Mouse (Mus musculus): ENCODE results near the gene Setdb1. TPM values are rescaled to one million over a fixed set of nuclear protein-coding genes. Genes with fewer than 3 reads are reported as not detected.
"Not testable (repeated sequence)": the region's sequence is repeated elsewhere in the genome, so short reads cannot be mapped to it uniquely, and the experiment has no call there.

The Setdb1 gene
- 43.0 and 44.6 TPM in 2 replicates for polyA plus RNA-seq (2015; fragmentation: Nextera tagmentation; extraction: Ambion mirVana)

DNA sequence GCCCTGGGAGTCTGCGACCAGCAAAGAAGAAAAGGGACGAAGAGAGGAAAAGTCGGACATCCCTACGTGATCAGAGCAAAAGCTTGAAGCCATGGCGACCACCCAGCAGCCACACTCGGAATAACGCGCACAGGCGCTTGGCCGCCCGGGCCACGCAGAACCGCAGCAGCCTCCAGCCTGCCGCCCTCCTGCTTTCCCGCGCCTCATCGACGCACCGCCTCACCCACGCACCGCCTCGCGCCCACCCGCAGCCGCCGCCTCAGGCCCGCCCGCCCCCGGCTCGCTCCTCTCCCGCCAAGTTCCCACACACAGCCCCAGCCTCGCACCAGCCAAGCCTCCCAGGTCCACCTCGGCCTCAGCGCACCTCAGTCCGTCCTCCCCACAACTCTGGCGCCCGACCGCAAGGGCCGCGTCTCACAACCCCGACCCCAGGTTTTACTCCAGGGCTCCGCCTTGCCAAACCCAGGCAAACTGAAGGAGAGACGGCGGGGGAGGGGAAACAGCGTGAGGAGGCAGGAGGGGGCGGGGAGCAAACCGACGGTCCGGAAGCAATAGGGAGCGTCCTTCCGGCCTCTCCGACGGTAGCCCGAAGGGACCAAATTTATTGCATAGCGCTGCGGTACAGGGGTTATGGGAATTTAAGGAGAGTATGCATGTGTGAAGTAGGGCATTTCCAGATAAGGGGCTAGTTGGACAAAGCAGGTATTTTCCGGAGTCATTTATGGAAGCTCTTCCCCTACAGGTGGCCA lies at the start of gene Setdb1:
Gene Setdb1, minus strand, starts transcription at position 502 of the 749 bp plus-strand sequence.
- peaks cover 21% of the 10 kb centered on the region for H3K36me3 ChIP-seq
- under 1% methylated on average over 29 of the region's 57 CpGs for WGBS
- peak within 1 kb of the TSS; percentile 73 for H3K9ac ChIP-seq
- H3K27ac ChIP-seq (replicated peaks), result 0 out of 2 replicates have a peak within 1 kb of the TSS, but pooled peaks have one; percentile 54
- not testable (repeated sequence) for H3K9me3 ChIP-seq; H3K27me3 ChIP-seq; H3K4me1 ChIP-seq (replicated peaks)
- peak; percentile 98 for ATAC-seq (ENCODE audit: low read depth)
- peak within 1 kb of the TSS; percentile 50 for H3K4me2 ChIP-seq
- peak within 1 kb of the TSS; percentile 49 for H3K4me3 ChIP-seq

DNA sequence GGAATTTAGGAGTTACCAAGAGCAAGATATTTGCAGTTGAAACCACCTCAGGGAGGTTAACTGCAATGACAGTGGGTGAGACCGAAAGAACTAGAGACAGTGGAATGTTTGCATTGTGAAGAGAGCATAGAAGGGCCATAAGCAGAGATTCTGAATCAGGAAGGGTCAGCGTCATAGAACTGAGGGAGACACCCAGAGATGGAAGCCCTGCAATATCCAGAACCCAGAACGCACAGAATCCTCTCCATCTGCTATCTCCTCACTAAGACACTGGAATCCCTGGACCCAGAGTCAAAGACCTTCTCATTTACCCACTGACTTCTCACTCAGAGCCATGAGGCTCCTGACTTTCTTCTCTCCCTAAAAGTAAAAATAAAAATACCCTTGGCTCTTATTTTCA lies 45.7 kb upstream of the Setdb1 start, which contains the start of gene 4930558C23Rik:
Gene 4930558C23Rik, minus strand, starts transcription at position 101 of the 400 bp plus-strand sequence.
- Histone ChIP-seq H3K27ac (replicated peaks) (no peak within 1 kb of the TSS), H3K9me3 (no peaks in the 10 kb centered on the region), H3K4me3 (no peak within 1 kb of the TSS), H3K4me2 (no peak within 1 kb of the TSS), H3K27me3 (no peaks in the 10 kb centered on the region), H3K9ac (no peak within 1 kb of the TSS), H3K36me3 (no peaks in the 10 kb centered on the region), H3K4me1 (replicated peaks) (no peaks in the 10 kb centered on the region)
- no peak for ATAC-seq (ENCODE audit: low read depth)
- 91% methylated on average over 3 of the region's 3 CpGs for WGBS

DNA sequence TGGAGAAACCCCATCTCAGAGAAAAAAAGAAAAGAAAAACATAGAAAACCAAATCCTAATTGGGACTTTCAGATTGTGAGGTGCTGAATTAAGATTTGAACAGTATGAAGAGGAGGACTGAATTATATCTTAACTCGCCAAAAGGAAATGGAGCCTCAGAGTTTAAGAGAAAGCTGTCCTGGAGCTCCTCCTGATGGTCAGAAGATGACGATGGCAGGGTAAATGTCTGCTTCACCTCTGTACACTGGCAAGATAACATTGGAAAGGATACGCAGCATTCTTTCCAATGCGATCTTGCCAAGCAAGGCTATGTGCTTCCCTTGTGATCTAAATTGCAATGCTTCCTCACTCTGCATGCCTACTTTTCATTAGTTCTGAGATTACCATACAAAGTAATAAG lies 37.4 kb upstream of the Setdb1 start:
- Histone ChIP-seq H3K4me2 (no peak overlapping the region), H3K36me3 (no peaks in the 10 kb centered on the region), H3K4me3 (no peak overlapping the region), H3K9me3 (peaks cover 8% of the 10 kb centered on the region), H3K27ac (replicated peaks) (no peak overlapping the region), H3K27me3 (no peaks in the 10 kb centered on the region), H3K4me1 (replicated peaks) (no peaks in the 10 kb centered on the region), H3K9ac (no peak overlapping the region)
- WGBS, result 89% methylated on average over 4 of the region's 4 CpGs
- ATAC-seq (ENCODE audit: low read depth), result no peak

DNA sequence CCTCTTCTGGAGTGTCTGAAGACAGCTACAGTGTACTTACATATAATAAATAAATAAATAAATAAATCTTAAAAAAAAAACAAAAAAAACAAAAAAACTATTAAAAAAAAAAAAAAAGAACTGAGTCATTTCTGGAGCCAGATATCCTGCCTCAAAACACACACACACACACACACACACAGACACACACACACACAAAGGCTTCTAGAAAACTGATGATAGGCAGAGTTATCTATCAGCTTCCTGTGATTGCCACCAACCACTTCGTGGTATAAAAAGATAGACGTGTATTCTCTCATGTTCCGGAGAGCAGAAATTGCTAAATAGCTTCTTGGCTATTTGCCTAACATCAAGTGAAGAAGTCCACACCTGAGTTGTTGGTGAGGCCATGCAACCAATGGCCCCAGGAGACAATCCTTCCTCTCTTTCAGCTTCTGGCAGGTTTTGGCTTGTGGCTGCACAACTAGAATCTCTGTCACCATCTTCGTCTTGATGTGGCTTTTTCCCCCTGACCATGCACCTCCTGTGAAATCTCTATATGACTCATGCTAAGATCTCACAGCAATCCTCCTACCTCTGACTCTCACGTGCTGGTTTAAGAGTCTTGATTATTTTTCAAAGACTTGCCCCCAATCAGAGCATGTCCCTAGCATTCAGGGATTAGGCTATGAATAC lies 28.5 kb upstream of the Setdb1 start:
- Histone ChIP-seq H3K4me3 (no peak overlapping the region), H3K4me1 (replicated peaks) (no peaks in the 10 kb centered on the region), H3K4me2 (no peak overlapping the region), H3K27ac (replicated peaks) (no peak overlapping the region), H3K9ac (no peak overlapping the region), H3K27me3 (no peaks in the 10 kb centered on the region), H3K36me3 (no peaks in the 10 kb centered on the region), H3K9me3 (no peaks in the 10 kb centered on the region)
- no peak for ATAC-seq (ENCODE audit: low read depth)
- 86% methylated on average over 5 of the region's 5 CpGs for WGBS

DNA sequence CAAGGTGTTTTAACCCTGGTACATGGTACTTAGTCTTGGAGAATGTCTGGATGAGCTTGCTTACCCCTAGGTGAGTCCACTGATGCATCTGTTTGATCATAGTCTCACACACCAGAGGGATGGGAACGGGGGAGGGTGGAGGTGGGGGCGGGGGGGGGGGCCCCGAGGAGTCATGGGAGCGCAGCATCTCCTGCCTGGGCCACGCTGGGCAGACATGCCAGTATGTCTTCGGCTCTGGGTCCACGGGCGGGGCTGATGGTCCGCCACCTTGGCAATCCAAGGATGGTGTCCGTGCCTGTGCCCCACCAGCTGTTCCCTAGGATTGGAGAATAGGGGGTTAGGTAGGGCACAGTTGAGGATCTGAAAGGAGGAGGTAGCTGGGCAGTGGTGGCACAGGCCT lies 16.2 kb upstream of the Setdb1 start:
- no peaks in the 10 kb centered on the region for H3K27me3 ChIP-seq
- WGBS, result 91% methylated on average over 10 of the region's 10 CpGs
- H3K9me3 ChIP-seq, result peaks cover 8% of the 10 kb centered on the region; the same call in 1 of the 2 replicates
- H3K27ac ChIP-seq (replicated peaks), result no peak overlapping the region
- no peak for ATAC-seq (ENCODE audit: low read depth)
- H3K36me3 ChIP-seq, result no peaks in the 10 kb centered on the region
- no peak overlapping the region for H3K4me2 ChIP-seq
- H3K4me1 ChIP-seq (replicated peaks), result no peaks in the 10 kb centered on the region
- H3K4me3 ChIP-seq, result no peak overlapping the region
- H3K9ac ChIP-seq, result no peak overlapping the region

DNA sequence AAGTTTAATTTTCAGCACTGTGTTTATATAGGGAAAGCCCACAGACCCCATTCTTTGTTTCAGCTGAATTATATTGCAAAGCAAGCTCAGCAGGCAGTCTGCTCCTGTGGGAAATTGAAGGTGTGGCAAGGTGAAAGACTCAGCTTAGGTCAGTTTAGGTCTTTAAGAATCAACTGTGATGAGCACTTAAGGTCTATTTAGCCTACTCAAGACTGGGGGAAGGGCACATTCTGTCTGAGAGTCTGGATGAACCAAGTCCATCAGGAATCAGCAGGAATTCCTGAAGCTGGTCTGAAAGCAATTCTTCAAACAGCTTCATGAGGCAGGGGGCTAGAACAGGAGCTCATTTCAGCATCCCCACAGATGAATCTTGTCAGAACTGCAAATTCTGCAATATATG lies 13.1 kb upstream of the Setdb1 start:
- Histone ChIP-seq H3K4me1 (replicated peaks) (no peaks in the 10 kb centered on the region), H3K9me3 (no peaks in the 10 kb centered on the region), H3K4me2 (no peak overlapping the region), H3K27me3 (no peaks in the 10 kb centered on the region), H3K4me3 (no peak overlapping the region), H3K27ac (replicated peaks) (no peak overlapping the region), H3K9ac (no peak overlapping the region), H3K36me3 (no peaks in the 10 kb centered on the region)
- ATAC-seq (ENCODE audit: low read depth), result no peak

DNA sequence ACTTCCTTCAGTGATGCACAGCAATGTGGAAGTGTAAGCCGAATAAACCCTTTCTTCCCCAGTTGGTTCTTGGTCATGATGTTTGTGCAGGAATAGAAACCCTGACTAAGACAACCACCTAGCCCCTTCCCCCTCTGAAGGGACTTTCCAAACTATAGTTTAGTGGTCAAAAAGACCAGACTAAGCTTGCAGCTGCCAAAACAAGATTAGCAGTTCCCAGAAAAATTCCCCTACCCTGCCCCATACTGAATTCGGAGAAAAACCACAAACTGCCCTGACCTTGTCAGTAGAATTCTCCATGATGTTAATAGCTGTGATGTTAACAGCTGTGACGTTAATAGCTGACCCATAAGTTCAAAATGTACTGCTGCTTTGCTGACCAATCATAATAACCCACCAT lies 3.3 kb upstream of the Setdb1 start:
- H3K4me3 ChIP-seq; H3K4me2 ChIP-seq; H3K9me3 ChIP-seq; H3K27ac ChIP-seq (replicated peaks); H3K36me3 ChIP-seq; H3K9ac ChIP-seq; H3K27me3 ChIP-seq; H3K4me1 ChIP-seq (replicated peaks); ATAC-seq (ENCODE audit: low read depth): not testable (repeated sequence)
- 87% methylated on average over 3 of the region's 3 CpGs for WGBS

DNA sequence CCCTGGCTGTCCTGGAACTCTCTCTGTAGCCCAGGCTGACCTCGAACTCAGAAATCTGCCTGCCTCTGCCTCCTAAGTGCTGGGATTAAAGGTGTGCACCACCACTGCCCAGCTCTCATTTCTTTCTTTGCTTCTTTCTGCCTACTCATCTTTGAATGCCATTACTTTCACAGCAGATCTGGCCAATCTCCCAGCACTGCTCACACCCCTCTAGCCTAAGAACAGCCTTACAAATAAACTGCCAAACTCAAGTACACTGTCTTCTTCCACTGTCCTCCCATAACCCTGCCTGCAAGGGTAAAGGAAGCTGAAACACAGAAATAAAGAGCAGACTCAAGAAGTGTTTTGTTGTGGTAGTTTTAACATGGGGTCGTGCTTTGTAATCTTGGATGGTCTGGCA lies 744 bp upstream of the Setdb1 start:
- Histone ChIP-seq H3K4me1 (replicated peaks) (peaks cover 6% of the 10 kb centered on the region; the same call in 1 of the 2 replicates), H3K4me3 (no peak overlapping the region), H3K9ac (no peak overlapping the region), H3K27ac (replicated peaks) (no peak overlapping the region), H3K9me3 (no peaks in the 10 kb centered on the region), H3K27me3 (no peaks in the 10 kb centered on the region), H3K4me2 (no peak overlapping the region), H3K36me3 (peaks cover 12% of the 10 kb centered on the region)
- ATAC-seq (ENCODE audit: low read depth), result no peak
- WGBS, result 96% methylated on average over 2 of the region's 2 CpGs

DNA sequence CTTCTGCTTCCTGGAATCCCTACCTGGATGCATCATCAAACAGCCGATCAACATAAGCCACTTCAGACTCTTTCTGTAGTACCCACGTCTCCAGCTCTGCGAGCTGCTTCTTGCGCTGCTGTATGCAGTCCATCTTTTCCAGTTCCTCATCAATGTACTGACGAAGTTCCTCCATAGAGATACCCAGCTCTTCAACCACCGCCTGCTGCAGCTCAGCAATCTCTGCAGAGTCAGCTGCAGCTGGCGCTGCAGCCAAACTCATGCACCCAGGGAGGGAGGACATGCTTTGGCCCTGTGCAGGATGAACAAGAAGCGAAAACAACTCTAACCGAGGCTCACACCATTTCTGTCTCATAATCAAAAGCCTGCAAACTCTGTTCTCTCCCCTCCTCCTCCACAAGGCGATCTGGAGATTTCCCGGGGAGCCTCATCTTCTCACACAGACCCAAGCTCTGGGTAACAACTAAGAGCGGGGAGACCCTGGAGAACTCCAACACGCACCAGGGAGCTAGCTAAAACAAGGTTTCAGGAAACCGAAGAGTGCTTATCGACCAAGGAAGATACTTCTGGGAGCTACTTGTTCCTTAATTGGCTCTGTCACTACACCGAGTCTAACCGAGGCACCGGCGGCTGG lies 974 bp downstream of the Setdb1 start:
- Histone ChIP-seq H3K9ac (peak overlapping the region; percentile 50; the same call in 1 of the 2 replicates), H3K4me3 (peak overlapping the region; percentile 49), H3K4me2 (peak overlapping the region; percentile 50), H3K36me3 (peaks cover 28% of the 10 kb centered on the region)
- 30% methylated on average over 13 of the region's 19 CpGs for WGBS
- not testable (repeated sequence) for ATAC-seq (ENCODE audit: low read depth); H3K4me1 ChIP-seq (replicated peaks); H3K27me3 ChIP-seq; H3K27ac ChIP-seq (replicated peaks); H3K9me3 ChIP-seq

DNA sequence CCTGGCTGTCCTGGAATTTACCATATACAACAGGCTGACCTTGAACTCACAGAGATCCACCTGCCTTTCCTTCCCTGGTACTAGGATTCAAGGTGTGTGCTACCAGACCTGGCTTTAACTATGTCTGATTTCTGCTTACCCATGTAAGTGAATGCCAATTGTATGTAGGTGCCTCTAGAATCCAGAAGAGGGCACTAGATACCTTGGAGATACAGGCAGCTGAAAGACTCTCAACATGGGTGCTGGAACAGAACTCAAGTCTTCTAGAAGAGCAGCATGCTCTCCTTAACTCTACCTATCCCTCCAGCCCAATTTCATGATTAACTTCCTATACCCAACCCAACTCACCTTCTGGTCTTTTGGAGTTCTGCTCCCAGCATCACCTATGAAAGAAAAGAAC lies 7.5 kb downstream of the Setdb1 start:
- no peak overlapping the region for H3K4me2 ChIP-seq
- ATAC-seq (ENCODE audit: low read depth), result no peak
- no peak overlapping the region for H3K27ac ChIP-seq (replicated peaks)
- H3K4me1 ChIP-seq (replicated peaks), result no peaks in the 10 kb centered on the region
- H3K9ac ChIP-seq, result no peak overlapping the region
- H3K9me3 ChIP-seq, result 0 out of 2 replicates have a peak, but pooled peaks cover 4% of the 10 kb centered on the region
- H3K36me3 ChIP-seq, result peaks cover 88% of the 10 kb centered on the region
- H3K27me3 ChIP-seq, result no peaks in the 10 kb centered on the region
- H3K4me3 ChIP-seq, result no peak overlapping the region

DNA sequence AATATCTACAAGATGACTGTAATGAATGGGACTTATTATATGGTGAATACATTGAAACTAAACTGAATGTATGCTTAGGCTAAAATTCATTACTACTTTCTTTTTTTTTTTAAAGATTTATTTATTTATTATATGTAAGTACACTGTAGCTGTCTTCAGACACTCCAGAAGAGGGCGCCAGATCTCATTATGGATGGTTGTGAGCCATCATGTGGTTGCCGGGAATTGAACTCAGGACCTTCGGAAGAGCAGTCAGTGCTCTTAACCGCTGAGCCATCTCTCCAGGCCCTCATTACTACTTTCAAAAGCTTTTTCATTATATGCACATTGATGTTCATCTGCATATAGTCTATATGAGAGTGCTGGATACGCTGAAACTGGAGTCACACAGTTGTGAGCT lies 8.7 kb downstream of the Setdb1 start:
- not testable (repeated sequence) for H3K4me1 ChIP-seq (replicated peaks); ATAC-seq (ENCODE audit: low read depth); H3K27me3 ChIP-seq; H3K4me3 ChIP-seq; H3K27ac ChIP-seq (replicated peaks); H3K9me3 ChIP-seq; H3K9ac ChIP-seq; H3K4me2 ChIP-seq
- 92% methylated on average over 5 of the region's 5 CpGs for WGBS
- peaks cover 89% of the 10 kb centered on the region for H3K36me3 ChIP-seq

DNA sequence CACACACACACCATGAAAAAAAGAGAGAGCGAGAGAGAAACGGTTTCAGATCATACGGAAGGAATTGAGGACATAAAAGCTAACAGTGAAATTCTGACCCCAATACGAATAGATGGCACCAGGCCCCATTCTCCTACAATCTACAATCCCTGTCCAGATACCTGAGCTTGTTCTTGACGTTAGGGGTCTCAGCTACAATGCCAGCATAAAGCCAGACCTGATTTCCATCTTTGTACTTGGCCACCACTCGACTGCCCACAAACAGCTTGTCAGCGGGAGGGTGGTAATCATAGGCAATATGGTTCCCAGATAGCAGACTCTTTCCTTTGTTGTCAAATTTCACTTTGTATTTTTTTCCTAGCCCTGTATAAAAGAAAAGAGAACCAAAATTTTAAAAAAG lies 10.5 kb downstream of the Setdb1 start:
- no peak for ATAC-seq (ENCODE audit: low read depth)
- 94% methylated on average over 7 of the region's 7 CpGs for WGBS
- Histone ChIP-seq H3K27me3 (no peaks in the 10 kb centered on the region), H3K36me3 (peaks cover 89% of the 10 kb centered on the region), H3K9ac (no peak overlapping the region), H3K4me1 (replicated peaks) (no peaks in the 10 kb centered on the region), H3K9me3 (0 out of 2 replicates have a peak, but pooled peaks cover 4% of the 10 kb centered on the region), H3K4me2 (no peak overlapping the region), H3K27ac (replicated peaks) (no peak overlapping the region), H3K4me3 (no peak overlapping the region)
